Mouse (Mus musculus) C2C12 (cell line): ENCODE results near the gene Ssrp1. TPM values are rescaled to one million over a fixed set of nuclear protein-coding genes. Genes with fewer than 3 reads are reported as not detected.
A peak's percentile ranks its signal among the peaks of the same experiment; 100 is the strongest.

Experiments used
- H3K27me3 ChIP-seq: one replicate; pipeline ENCODE4 v1.6.1; 2011; ENCODE audit not compliant: control insufficient read depth, insufficient read depth, insufficient read length
- H3K36me3 ChIP-seq: one replicate; pipeline ENCODE4 v1.6.1; 2011; ENCODE audit not compliant: control insufficient read depth, insufficient read depth
- H3K4me3 ChIP-seq: one replicate; pipeline ENCODE4 v1.5.1; 2011; ENCODE audit warnings: mild to moderate bottlenecking, control low read depth; ENCODE audit not compliant: poor library complexity, insufficient read depth, severe bottlenecking
- H3K79me2 ChIP-seq: one replicate; pipeline ENCODE4 v1.6.1; 2011; ENCODE audit not compliant: control insufficient read depth, insufficient read depth
- H3K79me3 ChIP-seq: one replicate; pipeline ENCODE4 v1.6.1; 2011; ENCODE audit warnings: low read depth, control low read depth
- H3ac ChIP-seq: one replicate; pipeline ENCODE3; 2011; ENCODE audit warnings: low read depth; ENCODE audit not compliant: control insufficient read depth, insufficient read length
- CEBPB ChIP-seq: IDR thresholded peaks from one replicate; pipeline ENCODE4 v1.6.1; 2011; ENCODE audit warnings: low read depth, mild to moderate bottlenecking, control low read depth, moderate library complexity
- CTCF ChIP-seq: IDR thresholded peaks from one replicate; pipeline ENCODE4 v1.5.1; 2011; ENCODE audit not compliant: control insufficient read depth, insufficient read depth, insufficient read length
- FOSL1 ChIP-seq: IDR thresholded peaks from one replicate; pipeline ENCODE4 v1.8.0; 2011; ENCODE audit warnings: mild to moderate bottlenecking, low read length; ENCODE audit not compliant: poor library complexity, insufficient read depth, severe bottlenecking
- MAX ChIP-seq: IDR thresholded peaks from one replicate; pipeline ENCODE4 v1.6.1; 2011; ENCODE audit warnings: mild to moderate bottlenecking, control low read depth
- MYOD1 ChIP-seq: IDR thresholded peaks from one replicate; pipeline ENCODE4 v1.6.1; 2011; ENCODE audit warnings: low read depth; ENCODE audit not compliant: control insufficient read depth, insufficient read length
- MYOG ChIP-seq: IDR thresholded peaks from one replicate; pipeline ENCODE4 v1.6.1; 2011; ENCODE audit not compliant: control insufficient read depth, insufficient read length; ENCODE audit errors: extremely low read depth
- USF1 ChIP-seq: IDR thresholded peaks from one replicate; pipeline ENCODE4 v1.6.1; 2011; ENCODE audit warnings: low read depth, mild to moderate bottlenecking, control low read depth, moderate library complexity
- polyA plus RNA-seq: library from polyadenylated mRNA; unstranded; fragments of >200 nt; fragmentation: generic; extraction: Trizol; gene quantifications from one replicate; pipeline ENCODE4 v1.2.1, GENCODE M21; 2012; ENCODE audit warnings: missing spikeins

Ssrp1 gene
- polyA plus RNA-seq, 1 experiment, result 195 TPM

DNA sequence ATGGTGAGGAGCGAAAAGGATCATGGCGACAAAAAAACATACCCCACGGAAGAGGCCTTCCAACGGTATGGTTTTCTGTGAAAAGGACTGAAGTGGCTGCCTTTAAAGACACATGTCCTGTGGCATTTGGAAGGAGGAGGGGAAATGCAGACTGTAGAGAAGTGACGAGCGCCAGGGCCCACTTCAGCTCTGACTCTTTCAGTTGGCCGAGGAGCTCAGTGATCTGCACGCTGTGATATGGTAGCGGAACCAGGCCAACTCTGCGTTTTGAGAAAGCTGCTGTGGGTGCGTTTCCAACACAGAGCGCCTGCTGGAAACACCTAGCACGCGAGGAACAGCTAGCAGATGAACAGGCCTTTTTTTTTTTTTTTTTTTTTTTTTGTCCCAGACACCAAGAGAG is 24.4 kb upstream of the Ssrp1 start:
- Histone ChIP-seq H3ac (no peak overlapping the region), H3K79me3 (no peaks in the 10 kb centered on the region), H3K79me2 (no peaks in the 10 kb centered on the region), H3K27me3 (no peaks in the 10 kb centered on the region), H3K4me3 (no peak overlapping the region), H3K36me3 (no peaks in the 10 kb centered on the region)
- TF ChIP-seq USF1 (no peak), CTCF (no peak), CEBPB (no peak), MYOG (no peak), MYOD1 (no peak), MAX (no peak), FOSL1 (no peak)

- no peak for TF ChIP-seq USF1
- TF ChIP-seq MYOG, result no peak
- TF ChIP-seq CEBPB, result no peak
- no peak for TF ChIP-seq CTCF
- TF ChIP-seq MAX, result no peak
- no peak for TF ChIP-seq MYOD1
- TF ChIP-seq FOSL1, result no peak
- no peak overlapping the region for H3K4me3 ChIP-seq
- no peak overlapping the region for H3ac ChIP-seq
- no peaks in the 10 kb centered on the region for H3K79me2 ChIP-seq
- H3K79me3 ChIP-seq, result no peaks in the 10 kb centered on the region
- no peaks in the 10 kb centered on the region for H3K27me3 ChIP-seq
- H3K36me3 ChIP-seq, result no peaks in the 10 kb centered on the region
Measured at GRCm38 (mm10) chr2:85013826-85014587, 23.0 kb upstream of the Ssrp1 start.

- no peak overlapping the region for H3K4me3 ChIP-seq
- TF ChIP-seq CEBPB, result no peak
- no peak overlapping the region for H3ac ChIP-seq
- H3K36me3 ChIP-seq, result no peaks in the 10 kb centered on the region
- H3K79me3 ChIP-seq, result no peaks in the 10 kb centered on the region
- H3K27me3 ChIP-seq, result no peaks in the 10 kb centered on the region
- H3K79me2 ChIP-seq, result no peaks in the 10 kb centered on the region
Measured at GRCm38 (mm10) chr2:85014588-85014982, 22.4 kb upstream of the Ssrp1 start.

GRCm38 (mm10) chr2:85022043-85022442 is 15.0 kb upstream of the Ssrp1 start:
- Histone ChIP-seq H3K79me2 (no peaks in the 10 kb centered on the region), H3K4me3 (no peak overlapping the region), H3K36me3 (no peaks in the 10 kb centered on the region), H3K27me3 (peaks cover 7% of the 10 kb centered on the region), H3ac (no peak overlapping the region), H3K79me3 (no peaks in the 10 kb centered on the region)
- TF ChIP-seq MAX, result no peak
- TF ChIP-seq CTCF, result peak; percentile 58
- no peak for TF ChIP-seq USF1
- no peak for TF ChIP-seq MYOD1
- TF ChIP-seq CEBPB, result no peak

- TF ChIP-seq USF1 (no peak), FOSL1 (no peak), CTCF (no peak), MYOG (no peak), CEBPB (no peak), MAX (no peak), MYOD1 (no peak)
- Histone ChIP-seq H3K36me3 (no peaks in the 10 kb centered on the region), H3K4me3 (no peak overlapping the region), H3K79me3 (no peaks in the 10 kb centered on the region), H3K27me3 (peaks cover 13% of the 10 kb centered on the region), H3K79me2 (no peaks in the 10 kb centered on the region), H3ac (no peak overlapping the region)
Measured at GRCm38 (mm10) chr2:85026178-85026577, 10.9 kb upstream of the Ssrp1 start.

DNA sequence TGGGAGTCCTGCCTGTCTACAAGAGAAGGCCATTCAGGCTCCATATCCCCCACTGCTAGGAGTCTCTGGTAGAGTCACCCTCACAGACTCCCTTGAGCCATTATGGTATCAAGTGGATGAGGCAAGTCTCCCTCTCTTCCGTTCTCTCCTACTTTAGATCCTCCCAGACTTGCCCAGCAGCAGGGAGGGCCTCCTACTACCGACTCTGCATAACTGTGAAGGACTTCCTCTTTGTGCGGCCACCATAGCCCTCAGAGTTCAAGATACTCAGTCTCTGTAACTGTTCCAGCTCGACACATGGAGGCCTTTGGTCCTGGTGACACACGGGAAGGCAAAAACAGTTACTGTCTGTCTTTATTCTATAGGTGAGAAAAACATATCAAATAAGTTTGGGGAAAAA is 9.8 kb upstream of the Ssrp1 start:
- H3K27me3 ChIP-seq, result peaks cover 13% of the 10 kb centered on the region
- no peaks in the 10 kb centered on the region for H3K36me3 ChIP-seq
- H3K79me2 ChIP-seq, result no peaks in the 10 kb centered on the region
- H3K79me3 ChIP-seq, result no peaks in the 10 kb centered on the region
- no peak overlapping the region for H3K4me3 ChIP-seq
- H3ac ChIP-seq, result no peak overlapping the region
- TF ChIP-seq CEBPB (no peak), FOSL1 (no peak), MAX (no peak)
